Comparison of ENCODE assay signal across 16 mouse cellular contexts in the genomic region with DNA sequence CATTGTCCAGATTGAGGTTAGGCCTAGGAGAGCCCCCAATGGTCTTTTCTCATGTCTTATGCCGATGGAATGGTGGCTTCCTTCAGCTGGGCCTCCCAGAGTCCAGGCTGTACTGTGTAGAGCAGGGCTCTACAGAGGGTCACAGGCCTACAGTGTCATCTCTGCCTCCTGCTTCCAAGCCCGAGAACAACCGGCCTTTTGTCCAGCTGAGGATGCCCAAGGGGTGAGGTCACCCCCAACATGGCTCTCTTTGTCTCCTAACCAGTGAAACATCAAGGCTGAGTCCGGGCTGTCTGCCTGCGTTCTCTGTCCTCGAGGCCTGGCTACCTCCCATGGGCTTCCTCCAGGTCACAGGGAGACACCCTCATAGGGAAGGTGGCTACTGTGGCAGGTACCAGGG. TPM values are rescaled to one million over a fixed set of nuclear protein-coding genes. Genes with fewer than 3 reads are reported as not detected.
DNase-seq lines count a peak whose midpoint lies in the region; ATAC-seq lines count a peak whose summit lies in the region.
"Had no signal": no experiment of that assay in that cellular context is flagged by ENCODE, and none has a peak within 500 bp of the region (broad histone marks: within the 10 kb centered on the region; RNA-seq: fewer than 3 reads in every experiment).

No protein-coding gene starts in this region.

- peak; percentile 26 for DNase-seq in cerebellum, adult 9-10 months
- no peak for DNase-seq in cerebellum, postnatal 4 days (ENCODE audit: low spot score in 2 of 2)
- peak; percentile 43 to 75 for DNase-seq in layer of hippocampus, adult 8-10 months (ENCODE audit: low spot score in 2 of 2)
- no peak for DNase-seq in layer of hippocampus, adult 9-10 months (ENCODE audit: low spot score)
- DNase-seq in retina, postnatal 1 day, result peak; percentile 95
- no peak for DNase-seq in adrenal gland, adult 2 months
- DNase-seq in adrenal gland, postnatal 10 days, result no peak
- DNase-seq: adrenal gland, postnatal 25 days; cerebellum, postnatal 25 days; gastrocnemius, postnatal 25 days; heart, postnatal 14 days; kidney, adult 9 months; right cerebral cortex, postnatal 4 days had no signal

- H3K27me3 ChIP-seq in embryonic facial prominence, embryonic 13.5 days, result 0 out of 2 replicates have a peak, but pooled peaks cover 8% of the 10 kb centered on the region

- no peaks in the 10 kb centered on the region for H3K9me3 ChIP-seq in embryonic facial prominence, embryonic 13.5 days
- H3K9me3 ChIP-seq: megakaryocyte, embryonic 14.5 days had no signal

- peaks cover 51% of the 10 kb centered on the region for H3K4me1 ChIP-seq in embryonic facial prominence, embryonic 13.5 days

- 0 out of 2 replicates have a peak overlapping the region, but pooled peaks have one; percentile 11 for H3K9ac ChIP-seq in embryonic facial prominence, embryonic 13.5 days
- H3K9ac ChIP-seq: liver, embryonic 14.5 days had no signal

- H3K27ac ChIP-seq in embryonic facial prominence, embryonic 13.5 days, result peak overlapping the region; percentile 85
- H3K27ac ChIP-seq: liver, embryonic 14.5 days had no signal

- ATAC-seq in embryonic facial prominence, embryonic 13.5 days (ENCODE audit: insufficient number of reproducible peaks, insufficient read depth, low FRiP score, low TSS enrichment, low read depth), result no peak

- H3K4me3 ChIP-seq in embryonic facial prominence, embryonic 13.5 days, result no peak overlapping the region
- H3K4me3 ChIP-seq: megakaryocyte, embryonic 14.5 days had no signal

- no peak overlapping the region for H3K4me2 ChIP-seq in embryonic facial prominence, embryonic 13.5 days

- H3K36me3 ChIP-seq in embryonic facial prominence, embryonic 13.5 days, result no peaks in the 10 kb centered on the region

- 50% methylated on average over 6 of the region's 6 CpGs for WGBS in embryonic facial prominence, embryonic 13.5 days

RNA-seq across cellular contexts. Expression of a gene that starts 34.3 kb away (rescaled TPM):
- 100 to 1,000 TPM in 1 of 4 experiments, 10 to 100 TPM in 3; 85.9 to 105 (median 94.0) TPM for total RNA-seq in layer of hippocampus, adult 8-10 months (2022)
- polyA plus RNA-seq in embryonic facial prominence, embryonic 13.5 days (2015; fragmentation: Nextera tagmentation; extraction: Ambion mirVana), result 209 and 218 TPM in 2 replicates
- 100 to 1,000 TPM; 204 to 395 TPM for total RNA-seq in adrenal gland, adult 2 months (2021)
- polyA plus RNA-seq in adrenal gland, adult 2 months (2012; rRNA removed), result 125 and 220 TPM in 2 replicates
- total RNA-seq in adrenal gland, postnatal 10 days (2021), result 100 to 1,000 TPM; 341 to 361 TPM

RNA-seq across cellular contexts. Expression of a gene that starts 44.9 kb away (rescaled TPM):
- 1 to 10 TPM; 1.9 to 2.8 (median 2.3) TPM for total RNA-seq in layer of hippocampus, adult 8-10 months (2022)
- polyA plus RNA-seq in embryonic facial prominence, embryonic 13.5 days (2015; fragmentation: Nextera tagmentation; extraction: Ambion mirVana), result 25.4 and 27.2 TPM in 2 replicates
- 1 to 10 TPM; 2.6 to 5.7 TPM for total RNA-seq in adrenal gland, adult 2 months (2021)
- 8.0 and 14.2 TPM in 2 replicates for polyA plus RNA-seq in adrenal gland, adult 2 months (2012; rRNA removed)
- total RNA-seq in adrenal gland, postnatal 10 days (2021), result 10 to 100 TPM; 12.6 to 23.8 TPM

Comparison
In these comparisons a context has a peak if more than half of its experiments do, and no peak if none do; other contexts are left out.
1. DNase-seq: peak in cerebellum, adult 9-10 months (single experiment), layer of hippocampus, adult 8-10 months (2 of 2) and retina, postnatal 1 day (single experiment); none in cerebellum, postnatal 4 days (0 of 2), layer of hippocampus, adult 9-10 months (single experiment), adrenal gland, adult 2 months (single experiment) and adrenal gland, postnatal 10 days (single experiment).